Mouse (Mus musculus) macrophage (primary cell): ENCODE measurements around the gene Ccdc130. TPM values are rescaled to one million over a fixed set of nuclear protein-coding genes. Genes with fewer than 3 reads are reported as not detected.
"Not testable (repeated sequence)": the region's sequence is repeated elsewhere in the genome, so short reads cannot be mapped to it uniquely, and the experiment has no call there.

Experiments used
- H3K27ac ChIP-seq: fragments of 350-480 bp; formaldehyde crosslinking; 2 replicates; pipeline ENCODE4 v1.9.0; 2021
- H3K36me3 ChIP-seq: fragments of 350-480 bp; formaldehyde crosslinking; 2 replicates; pipeline ENCODE4 v1.9.0; 2021; ENCODE audit errors: inconsistent target
- H3K4me3 ChIP-seq: fragments of 350-480 bp; formaldehyde crosslinking; 2 replicates; pipeline ENCODE4 v1.9.0; 2021; ENCODE audit errors: inconsistent target
- H3K79me2 ChIP-seq: fragments of 350-480 bp; formaldehyde crosslinking; 2 replicates; pipeline ENCODE4 v1.9.0; 2021; ENCODE audit errors: inconsistent target
- WGBS: methylation state at CpG from one replicate; pipeline ENCODE4 v1.1.7; 2026; ENCODE audit warnings: inconsistent platforms; ENCODE audit not compliant: missing documents; 5-methylcytosine and 5-hydroxymethylcytosine counted together
- polyA plus RNA-seq: library from polyadenylated mRNA; stranded (reverse); fragments of 250-400 nt; gene quantifications from 3 replicates; pipeline ENCODE4 v1.2.4, GENCODE M21; 2018; ENCODE audit warnings: inconsistent platforms
- total RNA-seq, 78 experiments: library from RNA; depleted of rRNA; stranded (reverse); fragments of 250-400 nt; gene quantifications; 1 replicate in 9 of 78; 2 replicates in 24 of 78; 3 replicates in 43 of 78; 4 replicates in 2 of 78; pipeline ENCODE4 v1.2.4; 2018; ENCODE audit warnings: inconsistent platforms in 56 of 78

Ccdc130 gene
- total RNA-seq (2018; cell fraction: chromatin; rRNA removed) = 10 to 100 TPM; 17.0 to 66.1 (median 33.9) TPM
- 10 to 100 TPM in 23 of 26 experiments, 1 to 10 TPM in 3; 7.2 to 22.3 (median 13.5) TPM for total RNA-seq (2018; cell fraction: cytosol; rRNA removed)
- 10 to 100 TPM; 12.1 to 68.5 (median 27.4) TPM for total RNA-seq (2018; cell fraction: nucleus; rRNA removed)
- polyA plus RNA-seq = 15.6 to 41.2 TPM (median 24.1 TPM) in 3 replicates

DNA sequence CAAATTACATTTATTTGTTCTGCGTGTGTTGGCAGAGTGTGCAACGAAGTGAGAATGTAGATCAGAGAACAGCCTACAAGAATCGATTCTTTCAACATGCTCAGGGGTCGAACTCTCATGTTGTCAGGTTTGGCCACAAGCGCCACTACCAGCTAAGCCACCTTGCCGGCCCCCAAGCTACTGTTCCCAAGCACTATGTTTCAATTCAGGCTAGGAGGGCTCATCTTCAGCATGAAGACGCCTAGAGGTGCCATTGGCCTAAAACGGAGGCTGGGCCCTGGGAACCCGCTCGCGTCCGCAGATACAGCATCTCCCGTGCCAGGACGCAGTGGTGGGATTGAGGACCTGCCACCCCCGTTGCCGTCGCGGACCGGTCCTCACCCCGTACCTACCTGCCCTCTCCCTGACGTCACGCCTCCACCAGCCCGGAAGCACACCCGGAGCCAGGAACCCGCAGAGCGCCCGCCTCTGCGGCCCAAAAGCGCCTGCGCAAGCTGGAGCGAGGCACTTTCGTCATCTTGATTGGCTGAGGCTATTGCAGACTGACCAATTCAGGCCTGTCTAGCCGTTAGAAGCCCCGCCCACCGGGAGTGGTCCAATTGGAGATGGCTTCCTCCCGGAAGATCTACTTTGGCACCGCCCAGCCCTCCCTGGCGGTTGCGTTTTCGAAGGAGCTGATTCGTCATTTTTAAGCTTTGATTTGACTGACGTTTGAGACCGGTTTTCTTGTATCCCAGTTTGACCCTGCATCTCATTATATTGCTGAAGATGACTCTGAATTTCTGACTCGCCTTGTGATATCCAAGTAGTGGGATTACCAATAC is at the start of gene Ccdc130:
Gene Ccdc130 (minus strand): TSS at position 431 of the 824 bp plus-strand sequence.
- Histone ChIP-seq H3K27ac (peak within 1 kb of the TSS; percentile 62), H3K4me3 (peak within 1 kb of the TSS; percentile 97), H3K79me2 (peaks cover 16% of the 10 kb centered on the region), H3K36me3 (peaks cover 23% of the 10 kb centered on the region)
- WGBS = 1% methylated on average over 44 of the region's 44 CpGs

DNA sequence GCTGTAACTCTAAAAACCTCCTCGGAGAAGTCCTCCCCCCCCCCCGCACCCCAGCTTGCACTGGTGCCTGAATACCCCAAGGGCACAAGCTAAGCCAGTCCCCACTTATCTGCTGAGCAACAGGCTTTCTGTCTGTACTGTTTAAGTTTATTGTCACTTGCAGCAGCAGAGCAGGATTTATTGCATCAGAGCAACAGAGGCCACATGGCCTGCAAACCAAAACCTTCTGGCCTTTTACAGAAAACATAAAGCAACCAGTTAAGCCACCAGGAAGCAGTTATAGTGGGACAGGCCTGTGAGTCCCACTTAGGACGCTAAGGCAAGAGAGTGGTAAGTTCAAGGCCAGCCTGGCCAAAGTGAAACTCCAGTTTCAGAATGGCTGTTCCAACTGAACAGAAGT is 38.2 kb upstream of the Ccdc130 start:
- Histone ChIP-seq H3K79me2 (no peaks in the 10 kb centered on the region), H3K27ac (no peak overlapping the region), H3K4me3 (no peak overlapping the region), H3K36me3 (no peaks in the 10 kb centered on the region)
- WGBS = 42% methylated on average over 2 of the region's 3 CpGs

DNA sequence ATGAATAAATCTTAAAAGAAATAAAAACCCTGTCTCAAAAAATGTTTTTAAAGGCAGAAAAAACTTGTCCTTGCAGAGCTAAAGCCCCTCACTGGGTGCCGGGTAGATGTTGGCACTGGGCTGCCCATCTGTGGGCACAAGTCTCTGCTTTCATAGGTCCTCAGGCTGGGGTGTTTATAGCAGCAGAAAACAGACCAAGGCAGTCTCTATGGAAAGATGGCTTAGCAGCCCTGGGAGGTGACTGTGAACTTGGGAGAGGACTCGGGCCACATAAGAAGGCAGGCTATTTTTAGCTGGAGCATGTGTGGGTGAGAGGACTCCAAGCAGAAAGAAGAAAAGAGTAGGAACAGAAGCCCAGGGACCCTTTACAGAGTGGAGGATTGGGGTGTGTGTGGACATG is 33.8 kb upstream of the Ccdc130 start:
- Histone ChIP-seq H3K4me3 (no peak overlapping the region), H3K79me2 (no peaks in the 10 kb centered on the region), H3K36me3 (no peaks in the 10 kb centered on the region), H3K27ac (no peak overlapping the region)
- WGBS = 100% methylated on average over 1 of the region's 2 CpGs

DNA sequence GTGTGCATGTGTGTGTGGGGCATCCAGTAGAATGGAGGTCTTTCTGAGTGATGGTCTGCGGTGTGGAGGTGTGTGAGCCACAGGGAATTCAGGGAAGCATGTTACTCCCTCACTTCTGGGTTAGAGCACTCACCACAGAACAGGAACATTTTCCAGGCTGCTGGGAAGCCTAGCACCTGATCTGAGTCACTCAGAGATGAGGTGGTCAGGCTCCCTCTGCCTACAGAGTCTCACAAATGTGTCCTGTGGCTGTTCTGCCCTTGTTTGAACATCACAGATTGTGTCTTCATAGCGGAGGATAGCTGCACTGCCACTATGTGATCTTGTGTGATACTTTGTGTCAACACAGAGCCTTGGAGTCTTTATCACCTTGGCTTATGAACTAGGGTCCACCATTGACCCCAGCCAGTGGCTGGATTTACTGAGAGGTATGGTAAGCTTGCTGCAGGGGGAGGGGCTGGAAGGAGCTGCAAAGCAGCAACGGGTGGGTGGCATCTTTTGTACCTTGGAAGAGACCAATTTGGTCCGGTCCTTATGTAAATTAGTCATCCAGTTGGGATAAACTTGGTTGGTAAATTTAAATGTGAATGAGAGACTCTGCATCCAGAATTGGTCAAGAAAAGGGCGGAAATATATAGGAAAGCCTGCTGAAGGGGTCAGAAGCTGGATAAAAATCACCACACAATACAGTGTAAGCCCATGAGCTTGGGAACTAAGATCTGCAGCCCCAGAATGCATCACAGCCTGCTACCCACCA is 27.0 kb upstream of the Ccdc130 start:
- Histone ChIP-seq H3K27ac (no peak overlapping the region), H3K4me3 (no peak overlapping the region), H3K36me3 (no peaks in the 10 kb centered on the region), H3K79me2 (no peaks in the 10 kb centered on the region)
- WGBS = 84% methylated on average over 5 of the region's 5 CpGs

DNA sequence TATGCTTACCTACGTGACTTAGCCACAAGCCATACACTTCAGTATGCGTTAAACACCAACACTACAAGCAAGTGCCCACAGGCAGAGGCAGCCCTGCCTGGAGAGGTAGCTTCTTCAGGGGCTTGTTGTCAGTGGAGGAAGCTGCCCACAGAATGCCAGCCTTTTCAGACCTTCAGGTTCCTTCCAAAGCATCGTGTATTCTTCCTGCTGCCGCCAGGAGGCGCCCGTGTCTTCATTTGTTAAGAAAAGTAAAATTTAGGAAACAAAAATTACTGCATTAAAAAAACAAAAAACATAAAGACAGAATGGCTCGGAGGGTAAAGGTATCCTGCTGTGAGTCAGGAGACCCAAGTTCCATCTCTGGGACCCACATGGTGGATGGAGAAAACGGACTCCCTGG is 21.5 kb upstream of the Ccdc130 start:
- 21% methylated on average over 8 of the region's 8 CpGs for WGBS
- Histone ChIP-seq H3K27ac (no peak overlapping the region), H3K4me3 (no peak overlapping the region), H3K79me2 (no peaks in the 10 kb centered on the region), H3K36me3 (no peaks in the 10 kb centered on the region)

DNA sequence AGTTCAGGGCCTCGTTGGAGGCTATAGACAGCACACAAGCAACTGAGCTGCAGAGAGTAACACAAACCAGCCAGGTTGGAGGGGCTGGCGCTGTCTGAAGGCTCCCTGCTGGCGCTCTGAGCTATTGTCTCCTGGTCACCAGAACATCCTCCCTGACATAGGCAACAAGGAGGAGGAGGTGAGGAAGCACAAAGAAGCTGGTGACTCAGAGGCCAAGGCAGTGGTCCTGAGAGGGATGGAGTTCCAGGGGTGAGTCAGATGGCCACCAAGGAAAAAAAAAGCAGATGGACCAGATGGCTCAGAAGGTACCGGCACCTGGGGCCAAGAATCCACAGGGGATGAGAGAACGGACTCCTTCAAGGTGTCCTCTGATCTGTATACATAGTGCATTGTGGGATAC is 20.9 kb upstream of the Ccdc130 start:
- H3K4me3 ChIP-seq = no peak overlapping the region
- H3K79me2 ChIP-seq = no peaks in the 10 kb centered on the region
- 86% methylated on average over 5 of the region's 5 CpGs for WGBS
- H3K27ac ChIP-seq = no peak overlapping the region
- no peaks in the 10 kb centered on the region for H3K36me3 ChIP-seq

DNA sequence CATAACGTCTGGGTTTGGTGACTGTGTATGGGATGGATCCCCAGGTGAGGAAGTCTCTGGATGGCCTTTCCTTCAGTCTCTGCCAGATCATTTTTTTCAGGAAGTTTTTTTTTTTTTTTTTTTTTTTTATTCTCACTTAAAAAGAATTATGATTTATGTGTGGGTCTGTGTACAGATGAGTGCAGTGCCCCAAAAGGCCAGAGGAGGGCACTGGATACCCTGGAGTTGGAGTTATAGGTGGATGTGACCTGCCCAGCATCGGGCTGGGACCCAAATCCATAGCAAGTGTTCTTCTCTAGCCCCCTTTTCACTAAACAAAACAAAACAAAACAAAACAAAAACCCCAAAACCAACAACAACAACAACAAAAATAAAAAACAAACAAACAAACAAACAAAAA is 18.7 kb upstream of the Ccdc130 start:
- WGBS = 95% methylated on average over 2 of the region's 2 CpGs
- H3K36me3 ChIP-seq = no peaks in the 10 kb centered on the region
- no peak overlapping the region for H3K4me3 ChIP-seq
- H3K27ac ChIP-seq = no peak overlapping the region
- no peaks in the 10 kb centered on the region for H3K79me2 ChIP-seq

DNA sequence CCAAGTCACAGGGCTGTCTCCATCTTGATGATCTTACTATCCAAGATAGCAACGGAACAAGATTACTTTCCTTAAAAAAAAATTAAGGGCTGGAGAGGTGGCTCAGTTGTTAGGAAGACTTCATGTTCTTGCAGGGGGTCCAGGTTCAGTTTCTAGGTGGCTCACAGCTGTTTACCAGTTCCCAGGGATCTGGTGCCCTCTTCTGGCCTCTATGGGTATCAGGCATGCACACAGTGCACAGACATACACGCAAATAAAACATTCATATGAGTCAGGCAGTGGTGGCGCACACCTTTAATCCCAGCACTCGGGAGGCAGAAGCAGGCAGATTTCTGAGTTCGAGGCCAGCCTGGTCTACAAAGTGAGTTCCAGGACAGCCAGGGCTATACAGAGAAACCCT is 15.5 kb upstream of the Ccdc130 start:
- H3K27ac ChIP-seq, H3K36me3 ChIP-seq, H3K79me2 ChIP-seq, H3K4me3 ChIP-seq: not testable (repeated sequence)
- 56% methylated on average over 3 of the region's 5 CpGs for WGBS

DNA sequence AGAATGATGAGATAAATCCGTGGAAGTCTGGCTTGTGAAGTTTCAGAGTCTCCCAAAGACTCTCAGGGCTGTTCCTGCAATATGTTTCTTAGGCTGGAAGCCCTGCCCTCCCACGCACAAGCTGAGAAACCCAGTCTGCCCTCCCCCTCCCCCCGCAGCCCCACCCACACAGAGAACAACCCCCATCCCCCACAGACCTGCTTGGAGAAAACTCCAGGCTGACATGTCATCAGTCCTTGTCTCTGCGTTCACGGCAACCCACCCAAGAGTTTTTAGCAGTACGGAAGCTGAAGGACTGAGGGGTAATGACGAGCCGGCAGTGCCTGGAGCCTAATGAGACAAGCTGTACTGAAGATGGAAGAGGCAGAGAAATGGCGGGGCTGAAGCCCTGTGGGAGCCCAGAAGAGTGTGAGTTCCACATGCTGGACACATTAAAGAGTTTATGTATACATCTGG is 14.5 kb upstream of the Ccdc130 start:
- H3K4me3 ChIP-seq = no peak overlapping the region
- 85% methylated on average over 8 of the region's 9 CpGs for WGBS
- H3K79me2 ChIP-seq = no peaks in the 10 kb centered on the region
- H3K36me3 ChIP-seq = no peaks in the 10 kb centered on the region
- no peak overlapping the region for H3K27ac ChIP-seq

DNA sequence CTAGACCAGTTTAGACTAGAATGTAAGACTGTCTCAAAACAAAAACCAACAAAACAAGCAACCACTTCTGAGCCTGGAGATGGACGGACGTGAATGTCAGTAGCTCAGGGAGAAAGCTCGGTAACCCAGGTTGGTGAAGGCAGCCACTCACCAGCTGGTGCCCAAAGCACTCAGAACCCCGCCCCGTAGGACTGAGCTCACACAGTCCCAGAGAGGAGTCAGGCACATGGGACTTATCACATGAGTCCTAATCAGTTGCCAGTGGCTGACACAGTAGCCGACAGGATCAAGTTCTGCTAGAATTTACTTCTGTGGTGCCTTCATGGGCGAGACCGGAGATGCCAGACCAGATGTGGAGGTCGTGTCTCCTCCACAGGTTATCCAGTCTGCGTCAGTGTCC is 10.6 kb upstream of the Ccdc130 start:
- H3K27ac ChIP-seq = no peak overlapping the region
- no peaks in the 10 kb centered on the region for H3K79me2 ChIP-seq
- no peak overlapping the region for H3K4me3 ChIP-seq
- no peaks in the 10 kb centered on the region for H3K36me3 ChIP-seq
- WGBS = 92% methylated on average over 9 of the region's 10 CpGs

DNA sequence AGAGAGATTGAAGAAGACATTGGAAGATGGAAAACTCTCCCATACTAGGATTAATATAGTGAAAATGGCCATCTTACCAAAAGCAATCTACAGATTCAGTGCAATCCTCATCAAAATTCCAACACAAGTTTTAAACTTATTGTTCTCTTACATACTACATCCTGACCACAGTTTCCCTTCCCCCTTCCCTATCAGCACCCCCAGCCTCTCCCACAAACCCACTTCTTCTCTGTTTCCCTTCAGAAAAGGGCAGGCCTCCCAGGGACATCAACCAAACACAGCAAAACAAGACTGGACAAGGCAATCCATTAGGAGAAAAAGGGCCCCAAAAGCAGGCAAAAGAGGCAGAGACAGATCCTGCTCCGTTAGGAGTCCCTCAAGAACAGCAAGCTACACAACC is 6.3 kb upstream of the Ccdc130 start:
- Histone ChIP-seq H3K79me2 (no peaks in the 10 kb centered on the region), H3K36me3 (no peaks in the 10 kb centered on the region), H3K27ac (no peak overlapping the region), H3K4me3 (no peak overlapping the region)
- 10% methylated on average over 1 of the region's 1 CpGs for WGBS

DNA sequence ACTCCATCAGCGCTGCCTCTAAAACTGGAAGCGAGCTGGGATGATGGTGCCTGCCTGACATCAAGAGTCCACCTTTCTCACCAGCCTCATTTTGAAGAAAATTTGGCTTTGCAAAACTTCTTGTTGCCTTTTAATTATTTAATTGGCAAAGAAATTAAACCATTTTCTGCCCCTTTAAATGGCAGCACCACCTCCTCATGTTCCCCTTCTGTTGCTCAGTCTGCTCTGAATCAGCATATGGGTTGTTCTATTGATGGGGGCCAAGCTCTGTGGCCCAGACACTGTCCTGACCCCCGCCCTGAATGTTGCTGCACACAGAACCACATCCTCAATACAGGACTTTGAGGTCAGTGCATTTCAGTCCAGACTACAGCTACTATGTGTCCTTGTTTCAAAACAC is 3.8 kb upstream of the Ccdc130 start:
- no peaks in the 10 kb centered on the region for H3K36me3 ChIP-seq
- H3K27ac ChIP-seq = no peak overlapping the region
- WGBS = 69% methylated on average over 3 of the region's 3 CpGs
- H3K4me3 ChIP-seq = no peak overlapping the region
- H3K79me2 ChIP-seq = peaks cover 12% of the 10 kb centered on the region

DNA sequence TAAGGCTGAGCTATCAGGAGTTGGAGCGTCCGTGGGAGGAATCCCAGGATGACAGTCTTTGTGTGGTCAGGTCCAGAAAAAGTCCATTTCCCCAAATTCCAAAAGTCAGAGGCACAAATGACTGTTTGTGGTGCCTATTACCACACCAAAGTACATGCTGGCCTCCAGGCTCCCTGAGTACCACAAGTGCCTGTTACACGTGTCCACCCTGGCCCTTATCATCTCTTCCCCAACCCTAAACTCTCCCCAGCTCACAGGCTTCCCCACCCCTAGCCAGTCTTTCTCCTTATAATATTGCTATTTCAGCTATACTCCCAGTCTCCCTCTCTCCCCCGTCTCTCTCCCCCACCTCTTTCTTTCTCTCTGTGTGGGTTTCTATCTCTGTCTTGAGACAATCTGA is 2.1 kb upstream of the Ccdc130 start:
- peaks cover 16% of the 10 kb centered on the region for H3K79me2 ChIP-seq
- 87% methylated on average over 4 of the region's 4 CpGs for WGBS
- no peak overlapping the region for H3K4me3 ChIP-seq
- H3K36me3 ChIP-seq = 0 out of 2 replicates have a peak, but pooled peaks cover 3% of the 10 kb centered on the region
- H3K27ac ChIP-seq = no peak overlapping the region

DNA sequence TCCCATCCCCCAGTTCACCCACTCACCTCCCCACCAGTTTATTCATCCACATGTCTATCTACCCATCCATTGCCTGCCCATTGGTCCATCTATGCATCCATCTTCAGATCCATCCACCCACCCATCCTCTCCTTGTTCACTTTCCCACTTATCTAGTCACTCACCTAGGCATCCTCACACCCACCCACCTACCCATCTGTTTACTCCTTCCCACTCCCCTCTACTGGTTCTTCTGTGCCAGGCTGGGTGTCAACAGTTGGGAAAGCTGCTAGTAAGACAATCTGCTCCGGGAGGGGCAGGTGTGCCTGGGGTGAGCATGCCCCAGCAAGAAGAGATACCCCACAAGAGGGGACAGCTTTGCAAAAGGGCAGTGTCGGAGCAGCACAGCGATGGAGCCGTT is 9.1 kb downstream of the Ccdc130 start:
- no peak overlapping the region for H3K4me3 ChIP-seq
- no peak overlapping the region for H3K27ac ChIP-seq
- H3K36me3 ChIP-seq = peaks cover 77% of the 10 kb centered on the region
- H3K79me2 ChIP-seq = peaks cover 5% of the 10 kb centered on the region
- WGBS = 89% methylated on average over 4 of the region's 4 CpGs
